Mouse (Mus musculus) bone marrow, adult 2 months (tissue): ENCODE measurements around the gene Pde4c.

Source experiments
- CTCF ChIP-seq: fragments of 200-500 bp; IDR thresholded peaks from 2 replicates; pipeline ENCODE4 v1.5.1; 2011; ENCODE audit warnings: low read length, control low read depth; ENCODE audit not compliant: control insufficient read depth, insufficient read depth
- POLR2A ChIP-seq: fragments of 200-500 bp; IDR thresholded peaks from 2 replicates; pipeline ENCODE4 v1.6.1; 2011; ENCODE audit warnings: low read depth, mild to moderate bottlenecking, control low read depth, low read length, borderline replicate concordance; ENCODE audit not compliant: control insufficient read depth

DNA sequence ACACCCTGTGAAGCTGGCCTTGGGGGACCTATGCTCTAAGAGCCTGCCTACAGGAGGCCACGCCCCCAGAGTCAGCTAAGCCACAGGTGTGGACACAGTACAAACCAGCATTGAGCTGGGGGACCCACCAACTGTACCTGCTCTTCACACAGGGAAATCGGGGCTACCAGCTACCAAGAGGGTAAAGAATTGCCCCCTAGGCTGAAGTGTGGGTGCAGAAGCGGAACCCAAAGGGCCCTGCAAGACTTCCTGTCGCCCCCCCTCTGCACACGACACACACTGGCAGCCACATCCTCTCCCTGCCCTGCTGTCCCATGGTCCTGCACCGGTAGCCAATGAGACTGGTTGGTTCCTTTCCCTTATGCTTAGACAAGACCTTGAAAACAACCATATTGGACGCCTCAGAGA, 67.8 kb downstream of the Pde4c start:
- TF ChIP-seq POLR2A: peak; percentile 52; the same call in 1 of the 2 replicates
- no peak for TF ChIP-seq CTCF
